In genomic region chrX:73787225-73787558, GRCm38 (mm10) we compare ENCODE assay signal across 8 mouse cellular contexts. TPM values are rescaled to one million over a fixed set of nuclear protein-coding genes. Genes with fewer than 3 reads are reported as not detected.
A peak's percentile ranks its signal among the peaks of the same experiment; 100 is the strongest.
DNase-seq lines count a peak whose midpoint lies in the region; ATAC-seq and TF ChIP-seq lines count a peak whose summit lies in the region.

No protein-coding gene starts in this region.

- no peaks in the 10 kb centered on the region for H3K4me1 ChIP-seq in embryonic facial prominence, embryonic 11.5 days (ENCODE audit: control insufficient read depth, insufficient read depth, low read length)
- H3K4me1 ChIP-seq in intestine, embryonic 14.5 days (replicated peaks; ENCODE audit: control insufficient read depth, insufficient read depth, low read length): peaks cover 6% of the 10 kb centered on the region
- H3K4me1 ChIP-seq in neural tube, embryonic 12.5 days: peaks cover 9% of the 10 kb centered on the region; the same call in 1 of the 2 replicates

- intact Hi-C loops in left cerebral cortex, adult 2 months (cut with DNase I): loop anchor here (5.0 kb wide), 1 partner anchor 135 kb away; the partner anchor contains the start of genes Arhgap4 and Naa10
- intact Hi-C loops in left cerebral cortex, postnatal 4 days (cut with DNase I): no loop called here

- H3K36me3 ChIP-seq in embryonic facial prominence, embryonic 11.5 days (replicated peaks; ENCODE audit: control insufficient read depth, insufficient read depth, low read depth, low read length): no peaks in the 10 kb centered on the region
- peaks cover 9% of the 10 kb centered on the region; the same call in 1 of the 2 replicates for H3K36me3 ChIP-seq in intestine, embryonic 14.5 days (ENCODE audit: control insufficient read depth, insufficient read depth, low read length)
- H3K36me3 ChIP-seq in neural tube, embryonic 12.5 days: no peaks in the 10 kb centered on the region; the same call in 1 of the 2 replicates

- peak overlapping the region; percentile 60 for H3K9ac ChIP-seq in embryonic facial prominence, embryonic 11.5 days (replicated peaks; ENCODE audit: low read length)
- peak overlapping the region; percentile 76 for H3K9ac ChIP-seq in intestine, embryonic 14.5 days (ENCODE audit: low read length)
- H3K9ac ChIP-seq in neural tube, embryonic 12.5 days: peak overlapping the region; percentile 65

- no peaks in the 10 kb centered on the region for H3K27me3 ChIP-seq in embryonic facial prominence, embryonic 11.5 days (ENCODE audit: control insufficient read depth, insufficient read depth, low read length)
- no peaks in the 10 kb centered on the region for H3K27me3 ChIP-seq in intestine, embryonic 14.5 days (replicated peaks; ENCODE audit: control insufficient read depth, insufficient read depth, low read length)
- no peaks in the 10 kb centered on the region for H3K27me3 ChIP-seq in neural tube, embryonic 12.5 days (replicated peaks)

- 27% methylated on average over 22 of the region's 22 CpGs for WGBS in embryonic facial prominence, embryonic 11.5 days
- 9% methylated on average over 17 of the region's 22 CpGs for WGBS in intestine, embryonic 14.5 days
- WGBS in neural tube, embryonic 12.5 days: 23% methylated on average over 22 of the region's 22 CpGs

- TF ChIP-seq CTCF in left cerebral cortex, adult 2 months (IDR thresholded peaks at IDR 0.05): no peak

- no peak for DNase-seq in left cerebral cortex, adult 2 months (ENCODE audit: extremely low spot score in 1 of 2, low spot score in 2 of 2)
- DNase-seq in left cerebral cortex, postnatal 4 days: no peak
- DNase-seq in embryonic facial prominence, embryonic 11.5 days (ENCODE audit: low spot score): no peak
- DNase-seq in intestine, embryonic 14.5 days (ENCODE audit: low spot score): no peak
- no peak for DNase-seq in urinary bladder, postnatal 25 days (ENCODE audit: low spot score)
- DNase-seq in spleen, adult 12 weeks (ENCODE audit: low spot score): no peak
- DNase-seq in left cerebral cortex, adult 11 months (ENCODE audit: low spot score): no peak

- peak overlapping the region; percentile 84 for H3K27ac ChIP-seq in left cerebral cortex, adult 2 months
- peak overlapping the region; percentile 28; the same call in 1 of the 2 replicates for H3K27ac ChIP-seq in embryonic facial prominence, embryonic 11.5 days (replicated peaks; ENCODE audit: low read depth, low read length)
- peak overlapping the region; percentile 69 for H3K27ac ChIP-seq in intestine, embryonic 14.5 days (ENCODE audit: low read depth)
- 0 out of 2 replicates have a peak overlapping the region, but pooled peaks have one; percentile 59 for H3K27ac ChIP-seq in neural tube, embryonic 12.5 days

- peak overlapping the region; percentile 67 for H3K4me3 ChIP-seq in left cerebral cortex, adult 2 months
- peak overlapping the region; percentile 59 for H3K4me3 ChIP-seq in embryonic facial prominence, embryonic 11.5 days (ENCODE audit: low read depth, low read length)
- peak overlapping the region; percentile 54 for H3K4me3 ChIP-seq in intestine, embryonic 14.5 days (ENCODE audit: low read depth, low read length)
- H3K4me3 ChIP-seq in neural tube, embryonic 12.5 days: peak overlapping the region; percentile 50

- peak; percentile 45 for ATAC-seq in embryonic facial prominence, embryonic 11.5 days (replicated peaks; ENCODE audit: insufficient number of reproducible peaks, low FRiP score, low TSS enrichment, low read depth)
- peak; percentile 36; the same call in 1 of the 2 replicates for ATAC-seq in intestine, embryonic 14.5 days (replicated peaks; ENCODE audit: low FRiP score, low TSS enrichment, low read depth)
- ATAC-seq in neural tube, embryonic 12.5 days (ENCODE audit: low FRiP score, low read depth): no peak; the same call in 1 of the 2 replicates

- H3K4me2 ChIP-seq in embryonic facial prominence, embryonic 11.5 days (ENCODE audit: low read depth, low read length): peak overlapping the region; percentile 31
- peak overlapping the region; percentile 56 for H3K4me2 ChIP-seq in intestine, embryonic 14.5 days (ENCODE audit: low read length)
- peak overlapping the region; percentile 64 for H3K4me2 ChIP-seq in neural tube, embryonic 12.5 days (replicated peaks)

- H3K9me3 ChIP-seq in embryonic facial prominence, embryonic 11.5 days (replicated peaks; ENCODE audit: control insufficient read depth, low read length): no peaks in the 10 kb centered on the region
- no peaks in the 10 kb centered on the region for H3K9me3 ChIP-seq in intestine, embryonic 14.5 days (ENCODE audit: control insufficient read depth, low read length)
- no peaks in the 10 kb centered on the region for H3K9me3 ChIP-seq in neural tube, embryonic 12.5 days

RNA-seq across cellular contexts. Expression of gene Ssr4, which starts 0.4 kb away (rescaled TPM):
- total RNA-seq in left cerebral cortex, adult 2 months (2021): 10 to 100 TPM; 91.1 to 91.2 TPM
- total RNA-seq in left cerebral cortex, postnatal 4 days (2021): 100 to 1,000 TPM; 100 to 104 TPM
- polyA plus RNA-seq in embryonic facial prominence, embryonic 11.5 days (2014; fragmentation: Nextera tagmentation; extraction: Ambion mirVana): 112 and 116 TPM in 2 replicates
- polyA plus RNA-seq in intestine, embryonic 14.5 days (2014; fragmentation: Nextera tagmentation; extraction: Ambion mirVana): 229 and 263 TPM in 2 replicates
- polyA plus RNA-seq in neural tube, embryonic 12.5 days (2016; fragmentation: Nextera tagmentation; extraction: Ambion mirVana): 121 and 128 TPM in 2 replicates

RNA-seq across cellular contexts. Expression of gene Idh3g, which starts 0.5 kb away (rescaled TPM):
- total RNA-seq in left cerebral cortex, adult 2 months (2021): 100 to 1,000 TPM; 194 to 201 TPM
- 100 to 1,000 TPM; 118 to 127 TPM for total RNA-seq in left cerebral cortex, postnatal 4 days (2021)
- polyA plus RNA-seq in embryonic facial prominence, embryonic 11.5 days (2014; fragmentation: Nextera tagmentation; extraction: Ambion mirVana): 182 and 195 TPM in 2 replicates
- 241 and 248 TPM in 2 replicates for polyA plus RNA-seq in intestine, embryonic 14.5 days (2014; fragmentation: Nextera tagmentation; extraction: Ambion mirVana)
- polyA plus RNA-seq in neural tube, embryonic 12.5 days (2016; fragmentation: Nextera tagmentation; extraction: Ambion mirVana): 167 and 181 TPM in 2 replicates

RNA-seq across cellular contexts. Expression of gene Srpk3, which starts 13.0 kb away (rescaled TPM):
- 1 to 10 TPM; 8.0 to 8.1 TPM for total RNA-seq in left cerebral cortex, adult 2 months (2021)
- 1 to 10 TPM; 1.0 to 1.1 TPM for total RNA-seq in left cerebral cortex, postnatal 4 days (2021)
- 0.90 and 1.4 TPM in 2 replicates for polyA plus RNA-seq in embryonic facial prominence, embryonic 11.5 days (2014; fragmentation: Nextera tagmentation; extraction: Ambion mirVana)
- polyA plus RNA-seq in intestine, embryonic 14.5 days (2014; fragmentation: Nextera tagmentation; extraction: Ambion mirVana): 1.7 and 1.8 TPM in 2 replicates
- 5.2 and 7.0 TPM in 2 replicates for polyA plus RNA-seq in neural tube, embryonic 12.5 days (2016; fragmentation: Nextera tagmentation; extraction: Ambion mirVana)

RNA-seq across cellular contexts. Expression of gene Plxnb3, which starts 30.3 kb away (rescaled TPM):
- 1 to 10 TPM; 7.2 to 8.5 TPM for total RNA-seq in left cerebral cortex, adult 2 months (2021)
- 1 to 10 TPM; 1.4 to 1.7 TPM for total RNA-seq in left cerebral cortex, postnatal 4 days (2021)
- 0.08 TPM in 2 replicates for polyA plus RNA-seq in embryonic facial prominence, embryonic 11.5 days (2014; fragmentation: Nextera tagmentation; extraction: Ambion mirVana)
- polyA plus RNA-seq in intestine, embryonic 14.5 days (2014; fragmentation: Nextera tagmentation; extraction: Ambion mirVana): 0.23 and 0.27 TPM in 2 replicates
- 0.37 and 0.57 TPM in 2 replicates for polyA plus RNA-seq in neural tube, embryonic 12.5 days (2016; fragmentation: Nextera tagmentation; extraction: Ambion mirVana)

RNA-seq across cellular contexts. Expression of gene Pdzd4, which starts 37.6 kb away (rescaled TPM):
- 100 to 1,000 TPM; 110 to 119 TPM for total RNA-seq in left cerebral cortex, adult 2 months (2021)
- total RNA-seq in left cerebral cortex, postnatal 4 days (2021): 100 to 1,000 TPM; 174 to 186 TPM
- polyA plus RNA-seq in embryonic facial prominence, embryonic 11.5 days (2014; fragmentation: Nextera tagmentation; extraction: Ambion mirVana): 0.88 and 1.1 TPM in 2 replicates
- polyA plus RNA-seq in intestine, embryonic 14.5 days (2014; fragmentation: Nextera tagmentation; extraction: Ambion mirVana): 1.1 and 1.2 TPM in 2 replicates
- polyA plus RNA-seq in neural tube, embryonic 12.5 days (2016; fragmentation: Nextera tagmentation; extraction: Ambion mirVana): 2.7 and 3.1 TPM in 2 replicates

Comparison
In these comparisons a context has a peak if more than half of its experiments do, and no peak if none do; other contexts are left out.
1. H3K27ac ChIP-seq: peak in every context shown above with its lines; median percentile 84 in left cerebral cortex, adult 2 months; 69 in intestine, embryonic 14.5 days; 59 in neural tube, embryonic 12.5 days; 28 in embryonic facial prominence, embryonic 11.5 days.